Mouse (Mus musculus) stomach, postnatal 0 days (tissue): ENCODE results near the gene Rasgrp4.

Source experiments
- CTCF ChIP-seq: IDR thresholded peaks from 2 replicates; pipeline ENCODE4 v1.5.1; 2016; ENCODE audit warnings: antibody characterized with exemption, low read depth, mild to moderate bottlenecking, moderate library complexity
- EP300 ChIP-seq: optimal IDR thresholded peaks from 2 replicates; pipeline ENCODE3; 2016; ENCODE audit warnings: antibody characterized with exemption

DNA sequence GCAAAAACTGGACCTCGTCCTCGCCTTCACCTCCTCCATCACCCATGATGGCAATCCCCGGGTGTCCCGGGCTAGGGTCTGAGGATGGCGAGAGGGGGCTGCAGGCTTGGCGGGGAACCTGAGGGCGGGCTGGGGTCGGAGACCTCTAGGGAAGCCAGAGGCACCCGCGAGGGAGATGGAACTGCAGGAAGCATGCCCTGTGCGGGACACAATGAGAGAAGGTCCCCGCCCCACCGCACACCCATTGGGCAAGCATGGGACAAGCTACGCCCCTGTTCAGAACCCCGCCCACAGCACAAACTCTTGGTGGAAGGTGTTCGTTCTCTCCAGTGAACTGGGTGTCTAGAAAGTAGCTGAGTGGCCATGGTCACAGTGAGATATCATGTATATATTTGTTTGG, 9.7 kb upstream of the Rasgrp4 start, which contains the start of gene Ryr1:
- TF ChIP-seq CTCF (no peak), EP300 (no peak)
